ENCODE assay signal across 18 mouse cellular contexts in genomic region chr3:129508571-129508970, GRCm38 (mm10).
"Had no signal": no experiment of that assay in that cellular context is flagged by ENCODE, and none has a peak within 500 bp of the region (broad histone marks: within the 10 kb centered on the region; RNA-seq: fewer than 3 reads in every experiment).

No protein-coding gene starts in this region.

- H3K4me2 ChIP-seq: lung, embryonic 15.5 days; midbrain, embryonic 11.5 days; midbrain, embryonic 13.5 days; midbrain, embryonic 15.5 days; neural tube, embryonic 12.5 days; stomach, embryonic 15.5 days had no signal

- H3K9ac ChIP-seq: liver, postnatal 0 days; lung, embryonic 15.5 days; midbrain, embryonic 13.5 days; midbrain, embryonic 15.5 days; neural tube, embryonic 12.5 days; stomach, embryonic 15.5 days had no signal

- H3K4me1 ChIP-seq: megakaryocyte, embryonic 14.5 days; midbrain, embryonic 13.5 days; midbrain, embryonic 15.5 days; neural tube, embryonic 12.5 days; stomach, embryonic 15.5 days had no signal

- H3K9me3 ChIP-seq: lung, embryonic 15.5 days; midbrain, embryonic 13.5 days; midbrain, embryonic 15.5 days; neural tube, embryonic 12.5 days; stomach, embryonic 15.5 days had no signal

- H3K27ac ChIP-seq: lung, embryonic 15.5 days; macrophage; midbrain, embryonic 13.5 days; midbrain, embryonic 15.5 days; neural tube, embryonic 12.5 days; stomach, embryonic 15.5 days; stomach, postnatal 0 days had no signal

- H3K36me3 ChIP-seq: lung, embryonic 15.5 days; midbrain, embryonic 13.5 days; midbrain, embryonic 15.5 days; neural tube, embryonic 12.5 days; stomach, embryonic 15.5 days had no signal

- DNase-seq: liver, postnatal 0 days; lung, adult 2 months; lung, postnatal 14 days; lung, postnatal 36 days; right cerebral cortex, postnatal 14 days; thymus, adult 2 months; thymus, postnatal 14 days; thymus, postnatal 36 days had no signal

- ATAC-seq: liver, postnatal 0 days; lung, postnatal 0 days; midbrain, embryonic 13.5 days; midbrain, embryonic 15.5 days had no signal

- H3K4me3 ChIP-seq: lung, embryonic 15.5 days; megakaryocyte, embryonic 14.5 days; midbrain, embryonic 13.5 days; midbrain, embryonic 15.5 days; neural tube, embryonic 12.5 days; stomach, embryonic 15.5 days had no signal

- H3K27me3 ChIP-seq: lung, embryonic 15.5 days; midbrain, embryonic 13.5 days; midbrain, embryonic 15.5 days; neural tube, embryonic 12.5 days; stomach, embryonic 15.5 days had no signal
